Mouse (Mus musculus) ES-Bruce4 (cell line): ENCODE measurements around the gene Alpk1. TPM values are rescaled to one million over a fixed set of nuclear protein-coding genes. Genes with fewer than 3 reads are reported as not detected.

Experiments
- H3K27ac ChIP-seq: 2 replicates; pipeline ENCODE4 v1.5.1; 2012; ENCODE audit warnings: low read length, inconsistent platforms; ENCODE audit not compliant: insufficient read depth
- H3K27me3 ChIP-seq: 2 replicates; pipeline ENCODE4 v1.6.1; 2012; ENCODE audit warnings: mild to moderate bottlenecking, low read length, inconsistent platforms; ENCODE audit not compliant: control insufficient read depth, poor library complexity, insufficient read depth, severe bottlenecking
- H3K36me3 ChIP-seq: 2 replicates; pipeline ENCODE4 v1.6.1; 2012; ENCODE audit warnings: inconsistent platforms, mild to moderate bottlenecking, low read length, moderate library complexity; ENCODE audit not compliant: control insufficient read depth, poor library complexity, insufficient read depth, severe bottlenecking
- H3K4me1 ChIP-seq: one replicate; pipeline ENCODE4 v1.8.1; 2011; ENCODE audit warnings: low read length; ENCODE audit not compliant: control insufficient read depth, insufficient read depth
- H3K4me3 ChIP-seq: 2 replicates; pipeline ENCODE4 v1.5.1; 2011; ENCODE audit warnings: low read depth, mild to moderate bottlenecking, low read length
- H3K9ac ChIP-seq: 2 replicates; pipeline ENCODE4 v1.6.1; 2012; ENCODE audit warnings: low read depth, mild to moderate bottlenecking, inconsistent platforms; ENCODE audit not compliant: poor library complexity, severe bottlenecking
- H3K9me3 ChIP-seq: replicated peaks from 2 replicates; pipeline ENCODE4 v1.6.1; 2012; ENCODE audit warnings: mild to moderate bottlenecking, low read length, inconsistent platforms; ENCODE audit not compliant: control insufficient read depth, poor library complexity, insufficient read depth, severe bottlenecking
- CTCF ChIP-seq: IDR thresholded peaks from one replicate; pipeline ENCODE4 v1.8.1; 2011; ENCODE audit warnings: low read depth, low read length
- EP300 ChIP-seq: IDR thresholded peaks from 2 replicates; pipeline ENCODE4 v1.6.1; 2011; ENCODE audit warnings: low read depth, low read length; ENCODE audit not compliant: insufficient read depth
- POLR2A ChIP-seq: IDR thresholded peaks from one replicate; pipeline ENCODE4 v1.8.1; 2011; ENCODE audit warnings: low read length; ENCODE audit not compliant: insufficient read depth
- polyA plus RNA-seq: library from polyadenylated mRNA; stranded (reverse); fragments of >200 nt; gene quantifications from 2 replicates; pipeline ENCODE4 v1.2.4, GENCODE M21; 2011; ENCODE audit warnings: low read depth; ENCODE audit not compliant: missing spikeins, insufficient read depth, insufficient read length

Alpk1 gene
- polyA plus RNA-seq, 1 experiment: 1.2 TPM

DNA sequence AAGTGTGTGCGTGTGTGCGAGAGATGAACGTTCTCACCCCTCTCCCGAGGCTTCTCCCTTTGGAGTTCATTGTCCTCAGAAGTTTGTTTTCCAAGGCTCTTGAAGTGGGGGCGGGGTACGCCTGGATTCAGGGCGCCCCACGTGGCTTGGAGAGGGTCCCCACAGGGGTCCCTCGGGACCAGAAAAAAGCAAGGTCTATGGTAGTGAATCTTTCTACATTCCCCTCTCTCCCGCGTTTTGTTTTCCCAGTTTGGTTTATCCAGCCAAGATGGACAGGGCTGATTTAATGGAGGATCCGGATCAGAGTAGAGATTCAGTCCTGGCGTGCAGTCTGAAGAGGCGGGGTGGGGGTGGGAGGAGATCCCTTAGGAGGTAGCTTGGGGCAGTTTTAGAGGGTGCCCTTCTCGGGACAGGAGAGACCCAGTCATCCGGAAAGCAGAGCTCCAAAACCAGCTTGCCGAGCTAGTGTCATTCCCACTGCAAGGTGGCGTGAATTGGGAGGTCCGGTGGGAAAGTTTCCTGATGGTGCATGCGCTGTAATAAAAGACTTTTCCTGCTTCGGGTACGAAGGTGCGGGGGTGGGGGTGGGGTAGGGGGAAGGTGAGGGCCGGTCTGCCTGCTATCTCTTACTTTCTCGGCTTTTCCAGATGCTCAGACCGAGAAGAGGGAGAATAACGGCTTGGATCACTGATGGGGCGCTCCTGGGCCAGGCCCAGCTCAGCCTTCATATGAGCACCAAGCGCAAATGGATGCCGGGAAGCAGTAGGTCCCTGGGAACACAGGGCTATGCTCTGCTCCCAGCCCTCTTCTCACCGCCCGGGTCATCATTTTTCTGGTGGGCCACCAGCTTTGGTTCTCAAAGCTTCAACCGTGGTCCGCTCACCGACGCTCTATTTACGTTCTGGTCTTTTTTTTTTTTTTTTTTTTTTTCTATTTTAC, 139.3 kb downstream of the Alpk1 start:
- no peak overlapping the region for H3K27ac ChIP-seq
- no peaks in the 10 kb centered on the region for H3K4me1 ChIP-seq
- H3K27me3 ChIP-seq: peaks cover 5% of the 10 kb centered on the region
- TF ChIP-seq CTCF: no peak
- no peak for TF ChIP-seq POLR2A
- no peak for TF ChIP-seq EP300
- H3K9ac ChIP-seq: no peak overlapping the region
- peak overlapping the region; percentile 4; the same call in 1 of the 2 replicates for H3K4me3 ChIP-seq
- H3K9me3 ChIP-seq: no peaks in the 10 kb centered on the region
- no peaks in the 10 kb centered on the region for H3K36me3 ChIP-seq

DNA sequence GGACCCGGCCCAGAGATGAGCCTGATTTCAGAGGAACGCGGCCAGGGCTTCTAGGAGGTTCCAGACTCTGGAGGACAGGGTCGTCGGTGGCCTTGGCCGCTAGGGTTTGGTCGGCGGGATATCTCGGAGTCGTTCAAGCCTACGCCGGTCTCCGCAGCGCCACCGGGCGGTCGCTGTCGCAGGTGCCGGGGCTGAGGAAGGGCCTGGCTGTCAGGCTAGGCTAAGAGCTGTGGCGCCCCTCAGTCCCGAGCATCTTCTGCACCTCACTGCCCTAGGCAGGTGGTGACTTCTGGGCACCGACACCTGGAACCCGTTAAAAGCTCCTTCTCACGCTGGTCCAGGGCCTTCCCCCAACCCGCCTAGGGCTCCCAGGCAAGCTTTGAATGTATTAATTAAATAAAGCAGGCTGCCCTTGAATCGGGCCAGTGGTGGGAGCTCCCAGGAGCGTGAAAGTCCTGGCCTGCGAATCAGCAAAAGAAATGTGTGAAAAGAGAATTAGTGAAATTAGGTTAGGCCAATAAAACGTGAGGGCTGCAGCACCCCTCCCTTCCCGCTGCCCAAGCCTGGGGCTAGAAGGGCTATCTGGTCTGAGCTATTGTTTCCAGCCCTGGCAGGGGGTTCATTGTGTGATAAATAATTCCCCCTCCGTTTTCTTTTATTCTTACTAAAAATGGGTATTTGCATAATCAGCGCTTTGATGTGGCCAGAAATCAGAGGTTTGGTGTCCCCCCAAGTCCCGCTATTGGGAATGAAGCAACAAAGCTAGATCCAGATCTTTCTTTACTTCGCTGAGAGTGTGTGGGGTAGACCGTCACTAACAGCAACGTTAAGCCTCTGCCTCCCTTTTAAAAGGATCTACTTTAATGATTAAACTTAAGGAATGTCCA, 140.2 kb downstream of the Alpk1 start:
- Histone ChIP-seq H3K36me3 (no peaks in the 10 kb centered on the region), H3K9ac (no peak overlapping the region), H3K9me3 (no peaks in the 10 kb centered on the region), H3K27ac (no peak overlapping the region), H3K27me3 (peaks cover 7% of the 10 kb centered on the region), H3K4me3 (no peak overlapping the region), H3K4me1 (no peaks in the 10 kb centered on the region)
- TF ChIP-seq EP300 (no peak), CTCF (peak; percentile 78)

DNA sequence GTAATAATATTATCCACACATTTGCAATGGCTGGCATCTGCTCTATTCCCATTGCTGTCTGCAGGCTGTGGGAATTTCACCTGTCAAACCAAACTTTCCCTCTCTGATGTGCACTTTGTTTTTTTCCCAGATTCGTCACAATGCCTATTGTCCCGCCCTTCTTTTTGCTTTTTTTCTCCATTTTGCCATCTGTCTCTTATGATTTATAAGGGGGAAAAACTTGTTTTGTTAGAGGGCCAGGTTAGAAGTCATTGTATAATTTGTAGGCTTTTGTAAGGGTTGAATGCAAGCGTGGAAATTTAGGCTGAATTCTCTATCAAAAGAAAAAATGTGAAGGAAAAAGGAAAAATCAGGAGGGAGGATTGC, 145.4 kb downstream of the Alpk1 start:
- H3K4me3 ChIP-seq: no peak overlapping the region
- no peak overlapping the region for H3K27ac ChIP-seq
- H3K36me3 ChIP-seq: no peaks in the 10 kb centered on the region
- peaks cover 24% of the 10 kb centered on the region for H3K27me3 ChIP-seq
- H3K9me3 ChIP-seq: no peaks in the 10 kb centered on the region
- H3K9ac ChIP-seq: no peak overlapping the region
- TF ChIP-seq CTCF (no peak), EP300 (no peak), POLR2A (no peak)
- no peaks in the 10 kb centered on the region for H3K4me1 ChIP-seq

DNA sequence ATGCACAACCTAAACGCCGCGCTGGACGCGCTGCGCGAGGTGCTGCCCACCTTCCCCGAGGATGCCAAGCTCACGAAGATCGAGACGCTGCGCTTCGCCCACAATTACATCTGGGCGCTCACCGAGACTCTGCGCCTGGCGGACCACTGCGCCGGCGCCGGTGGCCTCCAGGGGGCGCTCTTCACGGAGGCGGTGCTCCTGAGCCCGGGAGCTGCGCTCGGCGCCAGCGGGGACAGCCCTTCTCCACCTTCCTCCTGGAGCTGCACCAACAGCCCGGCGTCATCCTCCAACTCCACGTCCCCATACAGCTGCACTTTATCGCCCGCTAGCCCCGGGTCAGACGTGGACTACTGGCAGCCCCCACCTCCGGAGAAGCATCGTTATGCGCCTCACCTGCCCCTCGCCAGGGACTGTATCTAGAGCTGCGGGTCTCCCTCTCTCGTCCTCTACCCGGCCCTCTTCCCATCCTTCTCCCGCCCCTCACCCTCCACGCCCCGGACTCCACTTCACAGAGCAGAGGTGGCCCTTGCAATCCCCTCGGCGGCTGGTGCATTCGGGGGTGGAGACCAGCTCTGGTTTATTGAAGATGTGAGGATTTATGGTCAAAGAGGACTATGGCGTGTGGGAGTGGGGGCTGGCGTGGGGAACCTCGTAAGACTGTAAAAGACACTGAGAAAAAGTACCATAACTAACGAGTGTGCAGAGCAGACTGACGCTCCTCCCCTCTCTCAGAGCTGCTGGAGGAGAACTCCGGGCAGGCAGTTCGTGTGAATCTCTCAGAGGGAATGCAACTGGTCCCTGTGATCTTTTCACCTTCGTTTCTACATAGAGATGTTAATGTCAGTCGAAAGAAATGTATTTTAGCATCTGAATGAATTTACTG, 146.0 kb downstream of the Alpk1 start:
- peaks cover 24% of the 10 kb centered on the region for H3K27me3 ChIP-seq
- H3K9me3 ChIP-seq: no peaks in the 10 kb centered on the region
- H3K4me3 ChIP-seq: peak overlapping the region; percentile 66
- H3K4me1 ChIP-seq: no peaks in the 10 kb centered on the region
- peak; percentile 64 for TF ChIP-seq CTCF
- TF ChIP-seq EP300: no peak
- no peaks in the 10 kb centered on the region for H3K36me3 ChIP-seq
- H3K27ac ChIP-seq: no peak overlapping the region
- H3K9ac ChIP-seq: no peak overlapping the region

DNA sequence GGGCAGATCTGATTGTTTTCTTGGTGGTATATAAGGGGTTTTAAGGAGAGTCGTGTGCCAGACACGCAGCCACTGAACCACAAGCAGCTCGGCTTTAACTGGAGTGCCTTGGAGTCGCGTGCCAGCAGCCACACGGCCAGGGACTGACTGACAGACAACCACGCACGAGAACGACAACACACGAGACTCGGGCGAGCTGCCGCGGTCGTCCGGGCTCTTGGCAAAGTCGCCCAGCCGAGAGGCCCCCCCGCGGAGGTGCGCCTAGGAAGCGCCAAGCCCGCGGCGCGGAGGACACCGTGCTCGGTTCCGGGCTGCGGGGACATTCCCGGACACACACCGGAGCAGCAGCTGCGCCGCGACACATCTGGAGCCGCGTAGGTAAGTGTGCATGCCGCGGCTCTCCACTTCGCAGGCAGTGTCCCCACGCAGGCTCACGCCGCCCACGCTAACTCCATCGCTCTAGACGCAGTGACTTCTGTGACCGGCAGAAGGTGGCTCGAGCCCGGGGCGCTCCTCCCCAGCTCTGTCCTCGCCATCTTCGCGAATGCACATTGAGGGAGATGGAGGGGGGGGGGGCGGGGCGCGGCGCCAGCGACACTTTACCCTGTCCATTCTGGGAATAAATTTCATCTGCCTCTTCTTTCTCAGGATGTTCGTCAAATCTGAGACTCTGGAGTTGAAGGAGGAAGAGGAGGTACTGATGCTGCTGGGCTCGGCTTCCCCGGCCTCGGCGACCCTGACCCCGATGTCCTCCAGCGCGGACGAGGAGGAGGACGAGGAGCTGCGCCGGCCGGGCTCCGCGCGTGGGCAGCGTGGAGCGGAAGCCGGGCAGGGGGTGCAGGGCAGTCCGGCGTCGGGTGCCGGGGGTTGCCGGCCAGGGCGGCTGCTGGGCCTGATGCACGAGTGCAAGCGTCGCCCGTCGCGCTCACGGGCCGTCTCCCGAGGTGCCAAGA, 147.0 kb downstream of the Alpk1 start, which contains the start of gene Neurog2:
Gene Neurog2, plus strand, starts transcription at position 56 of the 953 bp plus-strand sequence.
- Histone ChIP-seq H3K4me3 (peak within 1 kb of the TSS; percentile 67), H3K36me3 (no peaks in the 10 kb centered on the region), H3K4me1 (no peaks in the 10 kb centered on the region), H3K27me3 (peaks cover 30% of the 10 kb centered on the region), H3K27ac (no peak within 1 kb of the TSS), H3K9ac (no peak within 1 kb of the TSS), H3K9me3 (no peaks in the 10 kb centered on the region)
- no peak for TF ChIP-seq EP300
- no peak for TF ChIP-seq CTCF
- TF ChIP-seq POLR2A: no peak
